Mouse (Mus musculus) frontal cortex, postnatal 10 days (tissue): ENCODE measurements at regions not wholly inside any gene's neighbourhood (a gene's known extent, or its start where the extent isn't known, plus 50 kb on each side); places are given as distances from the start of the nearest gene placed in this dataset.

Experiments used
- DNase-seq, 2 experiments: peaks; one replicate each; pipeline ENCODE4 v3.0.0; 2022; ENCODE audit warnings: low spot score in 2 of 2, mixed read lengths in 1 of 2

DNA sequence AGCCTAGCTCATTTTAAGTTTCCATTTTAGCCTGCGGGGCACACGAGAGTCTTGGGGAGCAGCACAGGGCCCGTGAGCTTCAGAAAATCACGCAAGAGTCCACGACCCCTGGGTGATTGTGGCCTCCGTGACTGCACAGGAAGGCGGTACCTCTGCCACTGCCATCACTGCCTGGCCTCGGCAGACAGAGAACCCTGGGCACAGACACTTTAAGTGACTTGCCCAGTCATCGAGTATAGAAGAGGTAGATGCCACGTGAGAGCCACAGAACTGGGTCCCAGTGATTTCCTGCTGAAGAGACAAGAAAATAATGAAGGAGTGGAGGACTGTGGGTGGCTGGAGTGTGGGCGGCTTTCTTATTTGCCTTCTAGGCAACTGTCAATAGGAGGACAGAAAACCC is 90.4 kb upstream of the Pmepa1 start:
- DNase-seq, result no peak

DNA sequence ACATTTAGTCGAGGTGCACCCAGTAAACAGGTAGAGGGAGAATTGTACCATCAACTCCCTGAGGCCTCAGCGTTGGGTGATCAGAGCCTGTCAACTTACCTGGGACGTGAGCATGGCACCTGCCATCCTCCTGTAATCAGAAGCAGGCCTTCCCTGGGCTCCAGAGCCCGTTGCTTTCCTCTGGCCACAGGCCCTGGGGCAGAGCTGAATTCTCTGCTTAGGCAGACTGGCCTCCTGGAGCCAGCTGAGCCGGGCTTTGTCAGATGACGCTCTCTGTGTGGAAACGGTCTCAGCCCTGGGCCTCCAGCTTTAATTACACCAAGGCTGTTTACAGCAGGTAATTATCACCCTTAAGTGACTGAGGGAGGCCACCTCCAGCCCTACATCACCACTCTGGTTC is 92.6 kb upstream of the Pmepa1 start:
- no peak for DNase-seq

DNA sequence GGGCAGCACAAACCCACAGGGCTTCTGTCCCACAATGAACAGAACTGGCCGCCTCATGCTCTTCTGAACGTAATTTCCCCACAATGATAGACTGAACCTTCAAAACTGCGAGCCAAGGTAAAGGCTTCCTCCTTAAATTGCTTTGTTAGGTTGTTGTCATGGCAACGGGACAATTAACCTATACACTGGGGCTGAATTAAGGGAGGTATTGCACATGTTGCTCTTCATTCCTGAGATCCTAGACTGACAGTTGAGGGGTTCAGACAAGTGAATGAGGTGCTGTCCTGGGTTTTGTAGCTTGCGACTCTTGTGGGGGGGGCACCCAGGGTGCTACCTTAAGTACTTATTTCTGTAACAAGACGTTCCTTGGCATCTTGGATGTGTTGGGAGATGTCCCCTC is 100.6 kb upstream of the Pmepa1 start:
- no peak for DNase-seq

DNA sequence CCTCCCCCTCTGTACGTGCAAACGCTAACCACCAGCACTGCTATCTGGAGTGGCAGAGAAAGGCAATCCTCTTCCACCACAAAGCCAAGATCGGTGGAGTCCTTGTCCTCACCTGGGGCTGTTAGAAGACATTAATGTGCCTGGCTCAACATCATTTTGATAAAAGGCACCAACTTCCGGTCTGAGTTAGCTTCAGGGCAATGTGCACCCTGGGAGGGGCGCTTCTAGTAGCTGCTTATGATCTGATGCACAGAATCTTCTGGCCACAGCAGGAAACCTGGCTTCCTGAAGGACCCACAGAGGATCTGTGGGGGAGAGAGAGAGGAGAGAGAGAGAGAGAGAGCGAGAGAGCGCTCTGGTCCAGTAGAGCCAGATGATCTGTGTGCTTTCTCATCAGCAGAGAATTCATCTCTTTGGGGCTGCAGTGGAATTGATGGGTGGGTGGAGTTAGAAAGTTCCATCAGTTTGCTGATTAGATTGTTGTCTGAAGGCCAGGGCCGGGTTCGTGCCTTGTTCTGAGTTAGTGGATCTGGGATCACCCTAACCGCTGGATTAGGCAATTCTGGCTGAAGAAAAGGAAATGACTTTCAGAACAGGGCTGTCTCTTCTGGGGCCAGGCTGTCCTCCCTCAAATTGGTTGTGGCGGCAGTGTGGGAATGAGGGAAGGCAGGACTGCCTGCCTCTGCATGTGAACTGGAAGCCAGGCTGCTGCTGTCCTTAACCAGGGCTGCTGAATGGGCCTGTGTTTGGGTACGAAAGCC is 101.3 kb upstream of the Pmepa1 start:
- no peak for DNase-seq

DNA sequence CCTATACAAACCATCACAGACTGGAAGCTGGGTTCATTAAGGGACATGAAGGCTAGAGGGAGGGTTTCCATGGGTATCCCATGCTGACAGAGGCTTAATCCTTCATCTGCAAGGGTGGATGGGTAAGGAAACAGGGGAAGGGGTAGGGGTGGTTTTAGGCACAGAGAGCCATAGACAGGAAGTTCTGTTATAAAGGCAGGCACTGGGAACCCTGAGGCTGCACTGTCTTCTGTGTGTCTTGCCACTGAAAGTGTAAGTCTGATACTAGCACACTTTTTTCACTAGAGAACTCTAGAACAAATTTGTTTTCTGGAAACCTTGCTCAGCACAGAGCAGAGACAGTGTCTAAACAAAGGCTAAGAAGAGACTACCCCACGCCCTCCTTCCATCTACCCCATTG is 103.4 kb upstream of the Pmepa1 start:
- DNase-seq, result no peak

DNA sequence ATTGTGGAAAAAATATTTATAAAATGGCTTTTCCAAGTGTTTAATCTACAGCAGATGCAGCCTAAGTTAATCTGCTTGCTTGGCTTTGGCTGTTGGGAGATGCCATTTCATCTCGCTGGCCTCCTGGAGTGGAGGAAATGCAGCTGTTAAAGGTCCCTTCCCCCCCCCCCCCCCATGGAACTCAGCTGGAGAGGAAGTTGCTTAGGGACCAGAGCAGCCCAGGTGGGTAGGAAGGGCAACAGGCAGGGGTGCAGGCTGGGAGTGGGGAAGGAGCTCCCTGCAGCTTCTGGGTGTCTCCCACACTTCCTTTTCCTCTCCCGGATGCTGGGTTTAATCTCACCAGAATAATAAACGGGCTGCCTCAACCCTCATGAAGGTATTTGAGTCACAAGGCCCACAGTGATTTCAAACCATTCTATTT is 104.0 kb upstream of the Pmepa1 start:
- no peak for DNase-seq

DNA sequence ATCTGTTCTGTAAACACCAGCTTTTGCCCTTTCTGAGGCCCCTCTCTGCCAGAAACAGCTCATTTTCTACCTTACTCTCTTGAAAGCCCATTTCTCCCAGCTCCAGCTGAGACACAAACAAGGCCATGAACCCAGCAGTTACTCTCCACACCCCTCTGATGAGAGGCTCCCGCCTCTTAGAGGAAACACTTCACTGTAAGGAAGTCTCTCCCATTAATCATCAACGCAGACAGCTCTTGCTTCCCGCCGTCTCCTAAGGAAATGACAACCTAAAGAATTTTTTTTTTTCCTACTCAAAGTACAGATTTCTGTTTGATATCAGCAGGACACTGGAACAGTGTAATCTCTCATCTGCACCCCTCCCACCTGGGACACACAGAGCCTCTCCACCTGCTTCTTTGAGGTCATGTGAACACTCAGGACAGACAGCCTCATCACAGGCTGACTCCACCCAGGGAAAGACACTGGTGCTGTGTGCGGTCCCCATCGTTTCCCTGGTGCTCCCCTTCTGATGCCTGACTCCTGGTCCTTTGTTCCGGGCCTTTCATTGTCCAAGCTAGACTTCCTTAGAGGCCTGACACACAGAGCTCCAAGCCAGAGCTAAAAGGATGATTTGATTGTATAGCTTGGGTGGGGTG is 106.0 kb upstream of the Pmepa1 start:
- DNase-seq, result no peak

DNA sequence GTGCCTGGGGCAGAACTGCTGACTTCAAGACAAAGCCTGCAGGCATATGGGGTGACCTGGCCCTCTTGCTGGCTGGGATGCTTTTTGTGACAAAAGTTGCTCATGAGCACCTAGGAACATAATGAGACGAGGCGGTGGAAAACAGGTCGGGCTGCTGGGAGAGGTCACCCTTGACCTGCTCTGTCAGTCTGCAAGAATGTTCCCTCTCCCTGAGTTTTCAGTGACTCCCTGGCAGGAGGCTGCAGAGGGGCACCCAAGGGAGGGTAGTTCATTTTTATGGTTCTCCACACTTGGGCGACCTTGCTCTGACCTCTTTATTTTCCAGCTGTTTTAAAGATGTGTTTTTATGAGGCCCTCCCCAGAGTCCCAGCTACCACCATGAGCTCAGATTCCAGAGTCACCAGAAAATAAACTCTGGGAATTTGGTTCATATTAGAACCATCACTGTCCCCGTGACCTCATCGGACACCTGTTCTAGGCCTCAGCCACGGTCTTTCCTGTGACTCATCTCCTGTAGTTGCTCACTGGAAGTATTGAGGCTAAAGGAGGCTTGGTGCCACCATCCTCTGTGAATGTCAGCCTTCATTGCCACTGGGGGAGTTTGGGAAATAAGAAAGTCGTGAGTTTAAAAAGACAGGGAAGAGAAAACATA is 108.7 kb upstream of the Pmepa1 start:
- DNase-seq, result no peak

DNA sequence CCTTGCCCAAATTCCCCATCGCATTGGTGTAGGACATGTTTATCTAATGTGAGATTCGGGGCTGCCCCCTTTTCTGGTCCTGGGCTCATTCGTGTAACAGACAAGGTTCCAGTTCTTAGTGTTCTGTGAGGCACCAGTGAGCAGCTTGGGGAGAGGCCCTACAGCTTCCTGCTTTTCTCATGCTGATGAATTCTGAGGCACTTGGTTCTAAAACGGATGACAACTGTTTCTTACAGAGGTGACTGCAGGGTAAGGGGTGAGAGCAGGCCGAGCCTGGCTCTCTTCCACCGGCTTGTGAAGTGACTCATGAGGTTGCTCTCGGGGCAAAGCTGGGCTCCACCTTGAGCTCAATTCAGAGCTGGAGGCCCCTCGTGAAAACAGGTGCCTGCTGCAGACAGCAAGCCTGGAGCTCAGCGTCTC is 109.4 kb upstream of the Pmepa1 start:
- DNase-seq, result no peak

DNA sequence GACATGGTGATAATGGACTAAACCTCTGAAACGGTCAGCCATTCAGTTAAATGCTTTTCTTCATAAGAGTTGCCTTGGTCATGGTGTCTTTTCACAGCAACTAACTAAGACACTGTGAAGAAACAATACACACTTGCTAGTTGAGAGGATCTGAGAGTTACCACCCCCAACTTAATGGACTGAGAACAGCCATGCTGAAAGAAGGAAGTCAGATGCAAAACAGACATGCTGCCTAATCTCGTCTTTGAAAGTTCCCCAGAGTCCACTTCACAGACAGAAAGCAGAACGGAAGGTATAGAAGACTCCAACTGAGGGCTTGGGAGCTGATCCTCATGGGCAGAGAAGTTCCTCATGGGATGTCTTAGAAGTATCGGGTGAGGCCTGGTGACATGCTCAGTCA is 111.8 kb upstream of the Pmepa1 start:
- no peak for DNase-seq

DNA sequence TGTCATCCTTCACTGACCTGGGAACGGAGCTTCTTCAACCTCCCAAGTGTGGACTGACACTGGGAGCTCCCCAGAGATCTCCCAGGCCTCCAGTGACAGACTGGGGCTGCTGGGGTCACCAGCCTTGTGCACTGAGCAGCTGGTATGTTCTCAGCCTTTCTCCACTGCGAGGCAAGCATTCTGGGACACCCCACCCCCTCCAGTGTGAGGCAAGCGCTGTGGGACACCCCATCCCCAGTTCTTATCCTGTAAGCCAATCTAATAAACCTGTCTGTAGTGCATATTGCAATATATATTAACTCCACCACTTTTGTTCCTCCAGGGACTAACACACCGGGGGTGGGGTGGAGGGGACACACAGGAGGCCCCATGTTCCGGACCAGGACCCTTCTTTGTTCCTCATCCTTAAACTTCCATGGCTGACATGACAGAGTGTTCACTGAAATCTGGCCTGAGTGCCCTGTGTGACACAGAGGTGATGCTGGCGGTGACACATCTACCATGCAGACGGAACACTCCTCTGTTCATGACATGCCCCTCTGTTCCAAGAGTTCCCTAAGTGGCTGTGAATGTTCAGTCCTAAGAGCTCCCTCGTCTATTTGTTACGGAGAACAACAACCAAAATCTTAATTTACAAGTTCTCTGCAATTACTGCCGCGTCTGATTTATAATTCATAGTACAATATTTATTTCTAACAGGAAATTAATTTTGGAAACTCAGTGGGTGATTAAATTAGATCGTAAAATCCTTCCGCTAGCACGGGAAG is 116.4 kb upstream of the Pmepa1 start:
- DNase-seq, result no peak

DNA sequence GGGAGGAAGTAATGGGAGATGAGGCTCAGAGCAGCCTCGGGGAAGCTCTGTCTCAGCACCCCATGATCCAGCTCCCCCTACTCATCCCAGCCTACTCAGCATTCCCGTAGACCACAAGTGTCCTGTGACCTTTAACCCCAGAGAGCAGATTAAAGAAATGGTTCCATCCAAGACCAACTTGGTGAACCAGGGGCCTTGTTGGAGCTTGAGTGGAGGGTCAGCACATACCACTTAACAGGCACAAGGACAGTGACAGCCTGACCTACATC is 116.9 kb upstream of the Pmepa1 start:
- DNase-seq, result no peak

DNA sequence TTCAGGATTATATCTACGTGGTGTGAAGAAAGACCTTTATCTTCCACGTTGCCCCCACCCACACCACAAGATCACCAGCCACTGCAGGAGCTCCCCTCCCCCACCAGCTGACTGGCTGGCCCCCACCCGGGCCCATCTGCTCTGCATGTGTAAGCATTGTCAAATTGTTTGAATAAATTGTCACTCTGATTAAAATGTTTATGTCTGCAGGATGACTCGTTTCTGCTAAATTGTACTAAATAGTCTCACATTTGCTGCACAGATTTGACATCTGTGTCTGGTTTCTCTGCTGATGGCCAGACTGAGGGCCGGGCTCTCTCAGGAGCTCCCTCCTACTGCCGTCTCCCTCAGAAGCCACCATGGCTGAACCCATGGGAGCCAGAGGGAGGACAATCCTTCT is 119.2 kb upstream of the Pmepa1 start:
- no peak for DNase-seq

DNA sequence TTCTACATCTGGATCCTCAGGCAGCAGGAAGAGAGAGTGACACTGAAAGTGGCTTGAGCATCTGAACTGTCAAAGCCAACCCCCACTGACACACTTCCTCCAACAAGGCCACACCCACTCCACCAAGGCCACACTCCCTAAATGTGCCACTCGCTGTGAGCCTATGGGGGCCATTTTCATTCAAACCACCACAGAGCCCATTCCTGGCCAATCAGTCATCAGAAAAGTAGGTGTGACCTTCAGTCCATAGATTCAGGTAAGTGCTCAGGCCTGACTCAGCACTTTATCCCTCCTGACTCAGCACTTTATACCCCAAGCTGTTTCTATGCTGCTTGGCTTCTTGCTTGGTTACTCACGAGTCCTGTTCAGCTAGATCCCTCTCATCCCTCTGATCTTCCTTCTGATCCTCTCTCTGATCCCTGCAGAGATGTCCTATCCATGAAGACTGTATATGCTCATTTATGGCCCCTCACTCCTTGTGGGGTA is 121.6 kb upstream of the Pmepa1 start:
- no peak for DNase-seq

DNA sequence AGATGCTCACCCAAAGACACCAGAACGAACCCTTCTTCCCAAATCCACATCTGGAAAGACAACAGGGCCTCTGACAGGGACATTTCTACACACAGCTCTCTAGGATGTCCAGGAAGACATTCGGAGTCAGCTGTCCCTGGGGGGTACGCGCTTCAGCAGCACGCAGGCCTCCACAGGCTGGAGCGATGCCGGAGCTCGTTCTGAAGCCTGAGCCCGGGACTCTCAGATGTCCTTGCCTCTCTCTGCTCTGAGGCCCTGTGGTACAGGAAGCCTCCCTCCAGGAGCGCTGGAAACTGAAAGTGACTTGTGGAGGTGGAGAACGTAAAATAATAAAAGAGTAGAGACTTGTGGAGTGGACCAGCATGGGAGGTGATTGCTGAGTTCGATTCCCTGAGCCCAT is 116.8 kb upstream of the 1700021F07Rik start:
- no peak for DNase-seq

DNA sequence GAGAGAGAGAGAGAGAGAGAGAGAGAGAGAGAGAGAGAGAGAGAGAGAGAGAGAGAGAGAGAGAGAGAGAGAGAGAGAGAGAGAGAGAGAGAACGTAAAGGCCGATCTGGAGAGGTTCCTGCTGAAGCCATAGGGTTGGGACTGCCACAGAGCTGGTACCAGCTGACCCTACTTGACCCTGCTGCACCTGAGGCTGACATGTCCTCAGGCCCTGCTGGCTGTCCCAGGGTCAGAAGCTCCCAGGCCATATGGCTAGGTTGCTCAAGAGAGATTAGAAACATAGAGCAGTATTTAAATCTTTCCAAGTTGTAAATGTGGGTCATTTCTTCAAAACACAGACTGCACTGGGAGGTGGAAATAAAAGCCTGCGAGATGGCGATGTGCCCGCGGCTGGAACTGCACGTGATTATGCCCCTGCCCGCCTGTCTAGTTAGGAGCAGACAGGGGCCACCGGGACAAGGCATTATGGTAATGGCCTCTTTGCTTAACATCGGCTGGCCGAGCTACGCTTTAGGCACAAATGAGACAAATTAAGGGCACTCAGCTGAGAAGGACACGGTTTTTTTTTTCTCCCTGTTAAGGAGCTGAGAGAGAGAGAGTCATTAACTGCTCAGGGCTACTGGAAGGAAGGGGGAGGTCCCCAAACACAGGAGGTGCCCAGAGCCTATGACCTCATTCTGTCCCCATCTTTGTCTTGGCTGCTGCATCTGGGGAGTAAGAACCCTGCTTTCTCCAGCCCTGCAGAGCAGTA is 115.9 kb upstream of the 1700021F07Rik start:
- peak; percentile 31 to 49 for DNase-seq

DNA sequence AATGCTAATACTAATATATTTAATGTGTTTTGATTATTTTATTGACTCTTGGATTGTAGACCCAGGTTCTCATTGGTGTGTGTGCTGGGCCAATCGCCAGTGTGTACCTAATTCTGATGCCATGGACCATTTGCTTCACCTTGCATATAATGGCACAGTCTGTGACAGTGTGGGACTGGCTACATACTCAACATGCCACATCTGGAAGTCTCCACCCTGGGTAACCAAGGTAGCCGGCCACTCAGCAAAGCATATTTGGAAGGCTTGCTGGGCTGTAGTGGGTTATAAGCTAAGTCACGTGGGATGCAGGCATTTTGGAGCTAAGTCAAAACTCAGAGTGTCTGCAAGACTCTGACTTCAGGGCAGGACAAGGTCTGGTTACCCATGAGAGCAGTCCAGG is 115.3 kb upstream of the 1700021F07Rik start:
- no peak for DNase-seq

DNA sequence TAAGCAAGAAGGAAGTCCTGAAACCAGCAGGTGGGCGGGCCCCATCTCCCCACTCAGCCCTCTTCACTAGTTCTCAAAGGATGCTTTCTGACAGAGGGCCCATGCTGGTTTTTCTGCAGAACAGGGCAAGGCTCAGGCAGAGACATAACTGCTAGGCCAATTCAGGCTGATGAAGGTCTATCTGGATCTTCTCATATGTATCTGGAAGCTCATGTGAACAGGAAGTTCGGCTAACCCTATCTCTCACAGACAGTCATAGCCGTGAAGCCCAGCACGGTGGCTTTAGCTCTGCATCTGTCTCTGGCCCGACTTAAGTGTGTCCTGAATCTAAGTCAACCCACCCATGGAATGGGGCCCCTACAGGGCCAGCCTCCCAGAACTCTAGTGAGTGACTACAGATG is 113.7 kb upstream of the 1700021F07Rik start:
- no peak for DNase-seq

DNA sequence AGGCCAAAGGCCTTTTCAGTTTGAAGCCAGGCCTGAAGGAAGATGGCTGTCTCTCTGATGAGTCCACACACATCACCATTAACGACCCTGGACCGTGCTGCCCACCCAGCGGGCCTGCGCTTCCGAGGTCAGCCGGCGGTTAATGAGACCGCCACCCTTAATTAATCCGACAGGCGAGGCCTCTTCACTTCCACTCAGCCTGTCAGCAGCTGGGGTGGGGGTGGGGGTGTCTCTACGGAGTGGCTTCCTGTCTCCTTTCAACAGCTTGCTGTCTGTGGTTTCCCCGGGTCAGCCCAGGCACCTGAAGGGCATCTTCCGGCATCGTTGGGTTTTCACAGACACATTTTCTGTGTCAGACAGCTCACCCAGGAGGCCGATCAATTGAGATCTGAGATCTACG is 113.0 kb upstream of the 1700021F07Rik start:
- no peak for DNase-seq

DNA sequence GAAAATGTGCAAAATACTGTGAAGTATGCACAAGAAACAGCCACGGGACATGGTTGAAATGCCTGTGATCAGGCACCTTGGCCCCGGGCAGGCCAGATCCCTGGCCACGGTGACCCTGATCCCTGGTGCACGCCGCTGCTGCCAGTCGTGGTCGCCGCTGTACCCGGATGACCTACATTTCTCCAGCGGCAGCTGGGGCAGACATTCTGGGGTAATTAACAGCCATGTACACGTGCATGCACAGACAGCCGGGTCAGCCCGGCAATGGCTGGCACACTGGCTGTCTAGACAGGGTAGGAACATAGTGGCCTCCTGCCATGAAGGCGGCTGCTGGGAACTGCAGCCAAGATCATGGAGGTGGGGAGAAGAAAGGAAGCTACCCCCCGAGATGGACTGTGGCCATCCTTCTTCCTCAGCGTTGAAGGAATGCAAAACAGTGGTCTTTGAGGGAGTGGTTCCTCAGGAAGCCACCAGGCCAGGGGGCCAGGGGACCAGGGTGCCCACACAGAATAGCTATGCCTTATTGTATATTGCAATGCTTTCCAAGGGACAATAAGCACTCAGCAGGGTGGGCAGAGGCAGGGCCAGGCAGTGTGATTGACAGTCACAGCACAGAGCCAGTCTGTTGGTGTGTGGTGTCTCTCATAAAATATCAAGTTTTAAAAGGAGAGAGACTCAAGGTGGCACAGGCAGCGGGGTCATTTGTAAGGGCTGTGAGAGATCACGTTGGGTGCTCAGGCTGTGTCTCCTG is 108.3 kb upstream of the 1700021F07Rik start:
- peak; percentile 53 to 60 for DNase-seq

DNA sequence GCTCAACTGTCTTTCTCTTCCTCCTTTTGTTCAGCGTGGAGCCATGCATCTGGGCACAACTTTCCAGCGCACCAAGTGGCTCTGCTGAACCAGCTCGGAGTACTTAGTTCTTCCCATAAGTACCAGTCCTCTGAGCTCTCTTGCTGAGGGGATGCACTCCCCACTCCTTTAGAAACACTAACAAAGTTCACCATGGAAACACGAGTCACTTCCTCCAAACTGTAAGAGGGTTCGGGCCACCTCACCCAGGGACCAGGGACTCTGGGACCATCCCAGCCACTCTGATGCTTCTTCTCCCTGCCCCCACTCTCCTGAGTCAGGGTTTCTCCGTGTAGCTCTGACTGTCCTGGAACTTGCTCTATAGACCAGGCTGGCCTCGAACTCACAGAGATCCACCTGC is 107.0 kb upstream of the 1700021F07Rik start:
- no peak for DNase-seq
